Mouse (Mus musculus) gastrocnemius, postnatal 14 days (tissue): Measurements from ENCODE around the gene Nlrc3. TPM values are rescaled to one million over a fixed set of nuclear protein-coding genes. Genes with fewer than 3 reads are reported as not detected.
A peak's percentile ranks its signal among the peaks of the same experiment; 100 is the strongest.

Experiments used
- DNase-seq: peaks from one replicate; pipeline ENCODE4 v3.0.0; 2021; ENCODE audit warnings: mixed read lengths
- intact Hi-C: fragments of 180-260 bp; cut with DNase I; formaldehyde crosslinking; loops from one replicate; pipeline ENCODE4 v1.15.1; 2025; ENCODE audit warnings: low total_unique reads
- microRNA-seq, 2 experiments: library from miRNA; unstranded; fragments of <30 nt; microRNA quantifications; one replicate each; pipeline ENCODE4 v1.2.0; 2021
- total RNA-seq, 2 experiments: library from RNA; stranded (reverse); gene quantifications; 2 replicates each; pipeline ENCODE4 v1.2.3; 2021

The Nlrc3 gene
- total RNA-seq, 2 experiments from 2014 or later, result 3.1 to 5.3 TPM

- no peak for DNase-seq
- intact Hi-C loops, result no loop called here
Measured at GRCm38 (mm10) chr16:3934701-3935100, 41.7 kb downstream of the Nlrc3 start.

DNA sequence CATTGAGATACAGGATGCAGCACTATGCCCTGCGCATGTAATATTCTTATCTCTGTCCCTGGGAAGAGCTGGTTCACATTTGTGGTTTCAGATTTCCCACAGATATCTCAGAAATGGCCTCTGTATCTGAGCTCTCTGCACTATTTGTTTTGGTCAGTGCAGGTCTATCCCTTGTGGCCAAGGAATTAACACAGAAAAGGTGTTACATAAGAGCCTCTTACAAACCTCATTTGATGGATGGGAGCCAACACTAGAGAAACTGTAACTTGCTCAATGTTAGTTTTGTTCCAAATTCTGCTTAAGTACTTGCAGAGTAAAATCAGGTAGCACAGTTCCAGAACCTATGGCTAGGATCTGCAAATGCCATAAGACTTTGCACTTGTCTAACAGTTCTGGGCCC, 42.3 kb downstream of the Nlrc3 start:
- intact Hi-C loops, result no loop called here
- no peak for DNase-seq

DNA sequence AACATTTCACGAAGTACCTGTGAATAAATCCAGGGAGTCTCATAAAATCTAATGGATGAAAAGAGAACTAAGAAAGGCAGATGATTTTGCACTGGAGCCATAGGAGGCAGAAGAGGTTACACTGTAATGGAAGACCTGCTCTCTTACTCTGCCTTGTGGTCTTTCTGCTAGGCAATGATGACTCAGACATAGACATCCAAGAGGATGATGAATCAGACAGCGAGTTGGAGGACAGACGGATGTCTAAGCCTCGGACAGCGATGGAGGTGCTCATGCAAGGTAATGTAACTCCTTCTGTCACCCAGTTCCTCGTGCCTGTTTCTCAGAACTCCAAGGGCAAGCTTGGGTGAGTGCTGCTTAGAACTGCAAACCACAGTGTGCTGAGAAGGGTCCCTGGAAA, 42.9 kb downstream of the Nlrc3 start:
- intact Hi-C loops, result no loop called here
- DNase-seq, result no peak

- DNase-seq, result no peak
- intact Hi-C loops, result no loop called here
Measured at GRCm38 (mm10) chr16:3929151-3929550, 47.3 kb downstream of the Nlrc3 start.

DNA sequence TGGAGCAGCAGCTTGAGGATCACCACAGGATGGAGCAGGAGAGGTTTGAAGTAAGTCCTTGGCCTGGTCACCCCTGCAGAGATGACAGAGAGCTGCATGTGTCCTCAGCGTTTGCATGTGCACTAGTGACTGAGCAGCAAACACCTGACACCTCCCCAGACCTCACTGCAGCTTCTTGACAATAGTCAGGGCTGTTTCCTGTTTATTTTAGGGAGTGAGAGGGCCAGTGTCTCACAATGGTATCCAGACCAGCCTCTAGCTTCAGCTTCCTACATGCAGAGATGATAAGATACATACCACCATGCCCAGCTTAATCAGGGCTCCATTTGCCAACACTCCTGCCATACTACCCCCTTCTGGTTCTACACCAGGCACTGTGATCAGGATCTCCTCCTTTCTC, 47.9 kb downstream of the Nlrc3 start:
- intact Hi-C loops, result no loop called here

GRCm38 (mm10) chr16:3923966-3924365, 52.5 kb downstream of the Nlrc3 start:
- intact Hi-C loops, result no loop called here

More for the DNA sequence above, 47.9 kb downstream of the Nlrc3 start:
- DNase-seq, result no peak

GRCm38 (mm10) chr16:3923515-3923914, 52.9 kb downstream of the Nlrc3 start:
- no peak for DNase-seq
- intact Hi-C loops, result no loop called here

More at GRCm38 (mm10) chr16:3923966-3924365, 52.5 kb downstream of the Nlrc3 start:
- DNase-seq, result no peak

- no peak for DNase-seq
- intact Hi-C loops, result no loop called here
Measured at GRCm38 (mm10) chr16:3920756-3921155, 55.7 kb downstream of the Nlrc3 start.

DNA sequence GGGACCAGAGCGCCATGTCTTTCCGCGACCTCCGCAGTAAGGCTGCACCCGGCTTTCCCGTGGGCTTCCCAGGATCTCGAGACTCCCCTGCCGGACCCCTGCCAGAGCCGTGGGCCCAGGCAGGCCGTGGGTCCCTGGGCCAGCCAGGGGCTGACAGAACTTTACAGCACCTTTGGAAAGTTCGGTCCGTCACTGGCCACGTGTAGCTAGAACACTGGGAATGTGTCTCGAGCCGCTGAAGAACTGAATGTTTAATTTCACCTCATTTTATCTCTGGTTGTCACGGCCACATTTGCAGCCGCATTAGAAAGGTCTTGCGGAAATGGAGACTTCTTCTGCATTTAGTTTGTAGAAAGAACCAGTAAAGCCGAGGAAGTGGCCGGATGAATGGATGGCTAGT, 67.3 kb downstream of the Nlrc3 start:
- intact Hi-C loops, result loop anchor here (10.0 kb wide), 1 partner anchor 64 kb away; the partner anchor contains the start of gene Zfp174
- no peak for DNase-seq

DNA sequence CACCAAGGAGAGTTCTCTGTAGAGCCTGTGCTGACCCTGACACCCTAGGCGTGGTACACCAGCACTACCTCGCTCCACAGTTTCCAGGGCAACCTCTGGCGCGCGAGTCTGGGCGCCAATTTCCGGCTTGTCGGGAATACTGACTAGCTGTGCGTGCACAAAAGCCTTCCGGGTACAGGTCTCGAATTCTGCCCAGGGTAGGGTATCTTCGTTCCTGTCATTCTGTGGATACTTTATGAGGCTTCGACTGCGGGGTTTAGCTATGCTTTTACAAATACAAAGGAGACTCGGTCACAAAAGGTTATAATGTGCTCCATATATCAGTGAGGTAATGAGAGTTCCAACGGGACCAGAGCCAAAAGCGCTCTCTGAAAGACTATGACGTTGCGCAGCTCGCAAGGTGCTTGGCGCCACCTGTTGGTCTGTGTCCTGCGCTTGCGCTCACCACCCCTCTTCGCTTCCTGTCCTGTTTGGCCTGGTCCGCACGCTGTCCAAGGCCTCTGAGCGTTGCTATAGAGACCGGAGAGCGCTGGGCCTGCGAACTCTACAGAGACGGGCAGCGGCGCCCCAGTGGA, 67.8 kb downstream of the Nlrc3 start, which contains the start of the genes 1700037C18Rik and Cluap1:
TSS of gene 1700037C18Rik (minus strand) at position 153 of the 575 bp plus-strand sequence.
TSS of gene Cluap1 (plus strand) at position 265 of the 575 bp plus-strand sequence.
- intact Hi-C loops, result loop anchor here (10.0 kb wide), 1 partner anchor 64 kb away; the partner anchor contains the start of gene Zfp174
- peak; percentile 92 for DNase-seq

DNA sequence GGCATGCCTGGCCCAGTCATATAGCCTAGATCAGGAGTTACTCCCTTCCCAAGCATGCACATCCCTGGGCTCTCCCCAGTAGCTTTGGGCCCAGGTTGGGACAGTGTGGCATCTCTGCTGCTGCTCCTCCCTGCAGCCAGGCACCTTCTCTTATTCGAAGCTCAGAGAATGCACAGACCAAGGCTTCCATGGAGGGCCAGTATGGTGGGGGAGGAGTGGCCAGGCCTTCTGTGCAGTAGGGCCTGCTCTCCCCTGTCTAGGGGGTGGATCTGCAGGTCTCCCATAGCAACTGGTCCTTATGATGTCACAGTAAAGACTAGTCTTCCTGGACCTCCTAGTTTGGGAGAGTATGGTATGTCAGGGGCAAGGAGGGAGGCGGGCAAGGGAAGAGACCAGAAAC, 69.0 kb downstream of the Nlrc3 start:
- intact Hi-C loops, result loop anchor here (10.0 kb wide), 1 partner anchor 63 kb away; the partner anchor contains the start of gene Zfp174
- DNase-seq, result no peak

DNA sequence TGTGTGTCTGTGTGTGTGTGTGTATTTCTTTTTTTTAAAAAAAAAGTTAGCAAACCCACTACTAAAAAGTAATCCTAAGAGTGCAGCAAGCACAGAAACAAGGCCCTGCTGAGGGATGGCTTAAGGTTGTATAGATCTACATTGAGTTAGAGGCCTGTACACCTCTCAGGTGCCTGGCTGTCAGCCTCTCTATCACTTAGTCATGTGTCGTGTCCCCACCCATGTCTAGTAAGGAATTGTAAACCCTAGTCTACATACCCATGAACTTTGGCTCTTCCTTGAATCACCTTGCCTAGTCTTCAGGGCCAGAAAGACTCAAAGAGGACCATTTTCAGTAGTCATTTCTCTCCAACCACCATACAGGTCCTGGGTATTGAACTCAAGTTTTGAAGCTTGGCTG, 79.9 kb downstream of the Nlrc3 start:
- DNase-seq, result no peak
- intact Hi-C loops, result no loop called here

GRCm38 (mm10) chr16:3896046-3896445, 80.4 kb downstream of the Nlrc3 start:
- DNase-seq, result no peak
- intact Hi-C loops, result no loop called here

GRCm38 (mm10) chr16:3895173-3895792, 81.1 kb downstream of the Nlrc3 start:
- intact Hi-C loops, result no loop called here
- DNase-seq, result peak; percentile 33

Small RNA genes lying within 50 kb of the gene (microRNA-seq; reads per million reads assigned to microRNA genes)
- 0 reads per million in 2 experiments for gene Gm23493

Other genes starting within 250 kb of the Nlrc3 start
- 1 to 10 TPM; 6.0 to 6.7 TPM for gene Zfp263, start 232.5 kb downstream of the Nlrc3 start, total RNA-seq
- not detected for gene Olfr15, start 145.8 kb downstream of the Nlrc3 start, total RNA-seq
- 1 to 10 TPM; 1.2 to 1.3 TPM for gene Zfp174, start 129.4 kb downstream of the Nlrc3 start, total RNA-seq
- gene Naa60, start 104.3 kb downstream of the Nlrc3 start, total RNA-seq, result 10 to 100 TPM; 24.8 to 24.9 TPM
- gene Zfp597, start 92.1 kb downstream of the Nlrc3 start, total RNA-seq, result 1 to 10 TPM; 5.6 to 6.8 TPM
- gene Gm20695, start 92.0 kb downstream of the Nlrc3 start, total RNA-seq, result under 1 TPM; 0.45 to 0.58 TPM
- 1 to 10 TPM; 1.7 to 2.2 TPM for gene 1700037C18Rik, start 67.9 kb downstream of the Nlrc3 start, total RNA-seq
- gene Cluap1, start 67.8 kb downstream of the Nlrc3 start, total RNA-seq, result 1 to 10 TPM; 6.4 to 6.9 TPM
- gene Slx4, start 27.1 kb upstream of the Nlrc3 start, total RNA-seq, result 1 to 10 TPM; 5.9 to 7.9 TPM
- not detected for gene Dnase1, start 60.3 kb upstream of the Nlrc3 start, total RNA-seq
- gene Trap1, start 101.2 kb upstream of the Nlrc3 start, total RNA-seq, result 10 to 100 TPM; 89.0 to 91.9 TPM
- gene Crebbp, start 237.4 kb upstream of the Nlrc3 start, total RNA-seq, result 10 to 100 TPM; 33.0 to 33.1 TPM